Mouse (Mus musculus): ENCODE measurements around the gene Epb41.

Gene Epb41

GRCm38 (mm10) chr4:131918711-131919500 is 156.2 kb downstream of the Epb41 start:
- no peak for DNase-seq

- no peak for DNase-seq
These were observed 157.0 kb downstream of the Epb41 start for GRCm38 (mm10) chr4:131918026-131918533.

GRCm38 (mm10) chr4:131917010-131917555 is 158.0 kb downstream of the Epb41 start:
- DNase-seq, result no peak

DNA sequence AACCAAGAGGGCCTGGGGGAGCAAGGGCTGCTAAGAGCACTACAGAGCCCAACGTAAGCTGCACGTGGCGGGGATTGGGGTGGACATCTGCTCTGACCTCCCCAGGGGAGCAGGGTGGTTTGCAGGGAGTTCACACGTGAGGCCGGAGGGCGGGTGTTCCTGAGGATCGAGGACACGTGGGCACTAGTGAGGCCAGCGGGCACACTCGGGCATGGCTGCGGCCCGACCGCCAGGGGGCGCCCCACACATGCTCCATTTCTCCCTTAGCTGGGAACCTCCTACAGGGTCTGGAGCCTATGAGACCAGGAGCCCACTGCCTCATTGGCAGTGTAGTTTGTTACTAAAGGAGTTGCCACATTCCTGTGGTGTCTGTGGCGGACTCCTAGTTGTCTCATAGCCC is 158.7 kb downstream of the Epb41 start:
- peak; percentile 75 for DNase-seq

GRCm38 (mm10) chr4:131915821-131916328 is 159.2 kb downstream of the Epb41 start:
- no peak for DNase-seq

- no peak for DNase-seq
These were observed 160.1 kb downstream of the Epb41 start for GRCm38 (mm10) chr4:131914891-131915469.

DNA sequence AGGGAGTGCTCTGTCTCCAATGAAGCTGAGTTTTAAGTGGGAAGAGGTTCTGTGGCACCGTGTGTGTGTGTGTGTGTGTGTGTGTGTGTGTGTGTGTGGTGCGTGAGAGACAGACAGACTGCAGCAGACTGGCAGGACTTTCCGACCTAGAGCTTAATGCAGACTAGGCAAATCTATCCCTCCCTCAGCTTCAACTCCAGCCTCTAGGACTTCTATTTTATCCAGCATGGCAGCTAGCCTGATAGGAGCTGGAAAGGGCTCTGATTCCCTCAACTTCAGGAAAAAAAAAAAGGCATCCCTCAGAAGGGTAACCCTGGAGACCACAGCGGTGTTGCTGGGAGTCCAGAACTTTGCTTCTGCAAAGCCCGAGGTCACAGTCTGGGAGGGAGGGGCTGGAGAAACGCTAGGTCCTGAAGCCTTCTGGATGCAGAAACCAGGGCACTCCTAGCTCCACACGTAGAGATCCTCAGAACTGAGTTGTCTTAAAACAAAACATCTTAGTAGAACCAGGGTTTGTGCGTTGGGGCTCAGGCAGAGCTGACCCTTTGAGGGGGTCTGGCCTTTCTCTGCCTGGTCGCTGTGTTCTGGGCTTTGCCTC is 161.0 kb downstream of the Epb41 start:
- no peak for DNase-seq

DNA sequence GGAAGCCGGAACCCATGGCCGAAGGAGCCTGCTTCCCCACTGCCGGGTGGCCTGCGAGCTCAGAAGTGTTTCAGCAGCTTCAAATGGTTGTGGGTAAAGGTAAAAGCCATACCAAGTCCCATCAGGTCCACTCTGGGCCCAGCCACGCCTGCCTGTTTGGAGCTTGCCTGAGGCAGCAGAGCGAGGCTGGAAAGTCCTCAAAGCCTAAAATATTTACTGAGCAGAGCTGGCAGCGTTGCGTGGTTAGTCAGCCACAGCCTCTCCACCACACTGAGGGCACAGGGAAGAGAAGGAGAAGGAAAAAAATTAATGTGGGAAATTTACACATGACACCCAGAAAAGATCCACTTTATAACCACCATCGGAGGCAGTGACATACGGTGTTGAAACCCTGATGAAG is 161.6 kb downstream of the Epb41 start:
- no peak for DNase-seq

- DNase-seq, result no peak
These were observed 163.6 kb downstream of the Epb41 start for GRCm38 (mm10) chr4:131911521-131911920.

DNA sequence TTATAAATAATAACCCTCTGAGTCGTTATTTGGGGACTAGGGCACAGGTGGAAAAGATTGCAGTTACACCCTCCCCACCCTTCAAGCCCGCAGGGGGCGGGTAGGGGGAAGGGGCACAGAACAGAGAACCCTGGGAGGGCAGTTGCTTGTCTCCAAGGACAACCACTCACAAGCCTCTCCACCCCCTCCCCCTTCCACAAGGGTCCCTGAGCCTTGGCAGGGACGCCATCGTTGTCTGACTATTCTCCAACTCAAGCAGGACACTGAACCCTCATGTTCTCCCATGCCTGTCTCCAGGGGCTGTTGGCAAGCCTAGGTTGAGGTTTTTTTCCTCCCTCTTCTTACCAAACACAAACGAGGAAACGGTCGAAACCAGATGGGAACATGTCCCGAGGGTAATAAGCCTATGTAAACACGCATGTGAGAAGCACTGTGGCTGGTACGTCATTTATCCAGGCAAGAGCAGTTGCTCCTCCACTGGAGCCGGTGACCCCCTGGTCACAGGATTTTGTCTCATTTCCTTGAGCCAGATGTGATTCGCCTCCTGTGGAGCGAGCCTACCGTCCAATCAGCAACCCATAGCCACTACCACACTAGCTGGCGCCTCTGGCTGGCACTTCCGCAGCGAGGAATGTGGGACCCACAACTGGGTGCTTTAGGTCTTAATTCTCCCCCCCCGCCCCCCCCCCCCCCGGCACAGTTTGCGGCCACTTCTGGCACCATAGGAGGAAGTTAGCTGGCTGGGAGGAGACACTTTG is 164.7 kb downstream of the Epb41 start:
- DNase-seq, result no peak

DNA sequence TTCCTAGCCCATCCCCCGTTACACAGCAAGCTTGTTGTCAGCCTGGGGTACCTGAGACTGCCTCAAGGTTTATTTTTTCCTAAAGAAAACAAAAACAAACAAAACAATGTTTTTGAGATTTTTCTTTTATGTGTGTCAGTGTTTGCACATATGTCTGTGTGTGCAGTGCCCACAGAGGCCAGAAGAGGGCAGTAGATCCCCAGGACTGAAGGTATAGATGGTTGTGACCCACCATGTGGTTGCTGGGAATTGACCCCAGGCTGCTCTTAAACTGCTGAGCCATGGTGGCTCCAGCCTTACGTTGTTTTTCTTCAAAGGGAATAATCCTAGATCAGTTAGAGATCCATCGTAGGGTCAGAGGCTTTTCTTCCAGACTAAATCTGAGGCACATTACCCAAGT is 167.2 kb downstream of the Epb41 start:
- no peak for DNase-seq

- DNase-seq, result no peak
These were observed 168.7 kb downstream of the Epb41 start for GRCm38 (mm10) chr4:131906423-131906822.

GRCm38 (mm10) chr4:131904478-131904877 is 170.6 kb downstream of the Epb41 start:
- no peak for DNase-seq

GRCm38 (mm10) chr4:131901090-131901489 is 174.0 kb downstream of the Epb41 start:
- no peak for DNase-seq

DNA sequence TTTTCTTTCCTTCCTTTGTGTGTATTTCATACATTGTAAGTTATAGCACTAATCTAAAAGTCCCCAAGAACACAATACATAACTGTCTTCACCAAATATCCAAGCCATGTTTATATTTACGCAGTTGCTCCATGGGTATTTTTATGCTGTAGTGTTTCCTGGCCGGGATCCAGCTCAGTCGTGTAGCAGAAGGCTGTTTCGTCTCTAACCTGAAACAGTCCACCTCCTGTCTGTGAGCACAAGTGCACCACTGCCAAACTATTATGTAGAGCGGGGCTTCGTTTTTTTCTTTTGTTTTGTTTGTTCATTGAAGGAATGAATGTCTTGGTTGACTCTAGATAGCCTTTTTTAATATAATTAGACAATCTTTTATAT is 176.0 kb downstream of the Epb41 start:
- no peak for DNase-seq

GRCm38 (mm10) chr4:131898503-131899179 is 176.5 kb downstream of the Epb41 start:
- no peak for DNase-seq

- no peak for DNase-seq
These were observed 177.3 kb downstream of the Epb41 start for GRCm38 (mm10) chr4:131897787-131898186.

- no peak for DNase-seq
These were observed 178.0 kb downstream of the Epb41 start for GRCm38 (mm10) chr4:131897109-131897508.

- DNase-seq, result no peak
These were observed 184.4 kb downstream of the Epb41 start for GRCm38 (mm10) chr4:131890692-131891091.

- no peak for DNase-seq
These were observed 186.6 kb downstream of the Epb41 start for GRCm38 (mm10) chr4:131888564-131888963.

- DNase-seq, result no peak
These were observed 189.7 kb downstream of the Epb41 start for GRCm38 (mm10) chr4:131885376-131885775.

GRCm38 (mm10) chr4:131883571-131883970 is 191.6 kb downstream of the Epb41 start:
- no peak for DNase-seq

Measured in right cerebral cortex, adult 18-20 months (tissue).